Mouse (Mus musculus) hindbrain, embryonic 11.5 days (tissue): ENCODE results near the gene Ascc1. TPM values are rescaled to one million over a fixed set of nuclear protein-coding genes. Genes with fewer than 3 reads are reported as not detected.
"Not testable (repeated sequence)": the region's sequence is repeated elsewhere in the genome, so short reads cannot be mapped to it uniquely, and the experiment has no call there.

ENCODE experiments used
- ATAC-seq: fragments of 200-750 bp; cut with Nextera tagmentation; 2 replicates; pipeline ENCODE4 v1.8.0; 2017; ENCODE audit warnings: mild to moderate bottlenecking, moderate TSS enrichment, moderate library complexity; ENCODE audit not compliant: low FRiP score
- DNase-seq: peaks from one replicate; pipeline ENCODE4 v3.0.0-alpha.2; 2015; ENCODE audit warnings: low spot score
- H3K27ac ChIP-seq: fragments of 300-500 bp; sonication (generic); 2 replicates; pipeline ENCODE4 v1.5.1; 2014; ENCODE audit warnings: mild to moderate bottlenecking, low read depth, low read length
- H3K27me3 ChIP-seq: fragments of 300-500 bp; sonication (generic); 2 replicates; pipeline ENCODE4 v1.6.1; 2014; ENCODE audit warnings: mild to moderate bottlenecking, low read length, moderate library complexity, mixed read lengths; ENCODE audit not compliant: control insufficient read depth, insufficient read depth
- H3K36me3 ChIP-seq: fragments of 300-500 bp; sonication (generic); 2 replicates; pipeline ENCODE4 v1.6.1; 2014; ENCODE audit warnings: mild to moderate bottlenecking, low read length, moderate library complexity, mixed read lengths; ENCODE audit not compliant: control insufficient read depth, insufficient read depth
- H3K4me1 ChIP-seq: fragments of 300-500 bp; sonication (generic); replicated peaks from 2 replicates; pipeline ENCODE4 v1.6.1; 2014; ENCODE audit warnings: low read length, mixed read lengths; ENCODE audit not compliant: control insufficient read depth, insufficient read depth
- H3K4me2 ChIP-seq: fragments of 300-500 bp; sonication (generic); replicated peaks from 2 replicates; pipeline ENCODE4 v1.6.1; 2014; ENCODE audit warnings: mild to moderate bottlenecking, low read depth, low read length
- H3K4me3 ChIP-seq: fragments of 300-500 bp; sonication (generic); 2 replicates; pipeline ENCODE4 v1.5.1; 2014; ENCODE audit warnings: low read depth, low read length
- H3K9ac ChIP-seq: fragments of 300-500 bp; sonication (generic); 2 replicates; pipeline ENCODE4 v1.6.1; 2014; ENCODE audit warnings: low read depth, low read length
- H3K9me3 ChIP-seq: fragments of 300-500 bp; sonication (generic); 2 replicates; pipeline ENCODE4 v1.6.1; 2016; ENCODE audit warnings: low read length; ENCODE audit not compliant: control insufficient read depth
- WGBS: fragments of 180-500 bp; shearing (Covaris S2); extraction: QIAGEN DNeasy Blood & Tissue Kit; methylation state at CpG from one replicate; pipeline ENCODE4 v1.1.7; 2014; 5-methylcytosine and 5-hydroxymethylcytosine counted together
- polyA plus RNA-seq: library from polyadenylated mRNA; unstranded; fragments of >200 nt; fragmentation: Nextera tagmentation; extraction: Ambion mirVana; gene quantifications from 2 replicates; pipeline ENCODE4 v1.2.1, GENCODE M21; 2014

Gene Ascc1
- polyA plus RNA-seq, 1 experiment from 2014 or later: 42.9 TPM

DNA sequence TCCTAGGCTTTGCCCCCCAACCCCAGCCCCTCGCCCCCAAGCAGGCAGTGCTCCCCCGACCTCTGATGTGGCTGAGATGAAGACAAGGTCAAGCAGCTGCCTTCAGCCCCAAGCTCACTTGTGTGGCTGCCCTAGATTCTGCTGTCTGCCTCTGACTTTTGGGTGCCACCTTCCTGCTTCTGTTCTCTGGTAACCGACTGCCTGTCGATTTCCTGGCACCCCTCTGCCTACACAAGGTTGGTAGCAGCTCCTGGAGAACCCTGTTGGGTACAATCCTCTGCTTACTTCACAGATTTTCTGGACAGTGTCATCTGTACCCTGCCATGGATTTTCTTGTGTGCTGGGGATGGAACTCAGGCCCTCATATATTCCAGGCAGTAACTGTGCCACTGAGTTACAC lies 21.3 kb upstream of the Ascc1 start:
- no peak overlapping the region for H3K4me2 ChIP-seq
- H3K36me3 ChIP-seq: no peaks in the 10 kb centered on the region
- ATAC-seq (no peak), DNase-seq (no peak)
- no peaks in the 10 kb centered on the region for H3K27me3 ChIP-seq
- H3K9me3 ChIP-seq: no peaks in the 10 kb centered on the region
- H3K27ac ChIP-seq: no peak overlapping the region
- H3K4me1 ChIP-seq: no peaks in the 10 kb centered on the region
- H3K4me3 ChIP-seq: no peak overlapping the region
- WGBS: 75% methylated on average over 4 of the region's 4 CpGs
- no peak overlapping the region for H3K9ac ChIP-seq

DNA sequence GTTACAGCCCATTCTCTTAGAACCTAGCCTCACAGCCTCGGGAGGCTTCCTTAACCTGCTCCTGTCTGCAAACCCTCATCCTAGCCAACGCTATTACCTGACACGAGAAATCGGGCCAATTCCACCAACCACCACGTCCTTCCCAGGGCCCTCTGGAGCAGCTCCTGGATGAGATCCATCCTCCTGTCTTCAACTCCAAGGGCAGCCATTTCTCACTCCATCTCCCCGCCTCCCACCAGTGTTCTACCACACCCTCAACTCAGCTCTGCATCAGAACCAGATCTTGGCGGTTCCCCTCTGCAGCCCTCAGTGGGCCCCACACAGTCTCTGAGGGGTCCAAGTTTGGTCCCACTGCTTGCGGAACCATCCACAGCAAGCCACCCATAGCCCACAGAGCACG lies 20.8 kb upstream of the Ascc1 start:
- Histone ChIP-seq H3K4me3 (no peak overlapping the region), H3K4me2 (no peak overlapping the region), H3K4me1 (no peaks in the 10 kb centered on the region), H3K36me3 (no peaks in the 10 kb centered on the region), H3K9ac (no peak overlapping the region), H3K9me3 (no peaks in the 10 kb centered on the region), H3K27me3 (no peaks in the 10 kb centered on the region), H3K27ac (no peak overlapping the region)
- ATAC-seq: no peak
- 91% methylated on average over 9 of the region's 9 CpGs for WGBS
- no peak for DNase-seq

DNA sequence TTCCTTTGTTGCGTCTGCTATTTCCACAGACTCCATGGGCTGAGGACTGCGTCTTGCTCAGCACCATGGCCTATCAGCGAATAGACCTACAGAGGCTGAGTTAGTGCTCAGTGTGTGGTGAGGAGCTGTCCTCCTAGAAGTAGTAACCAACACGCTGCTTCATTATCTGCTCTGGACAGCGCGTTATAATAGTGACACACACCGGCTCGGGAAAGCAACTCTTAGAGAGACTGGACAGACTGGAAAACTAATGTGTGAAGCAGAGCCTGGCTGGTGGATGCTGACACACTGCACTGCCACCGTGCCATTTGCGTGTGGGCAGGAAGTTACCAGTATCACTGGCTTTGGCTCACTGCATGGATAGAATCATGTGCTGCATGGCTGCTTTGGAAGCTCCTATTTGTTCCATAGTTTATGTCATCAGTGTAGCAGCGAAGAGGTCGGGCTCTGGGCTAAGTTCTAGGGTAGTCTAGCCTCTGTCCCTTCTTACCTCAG lies 20.2 kb upstream of the Ascc1 start:
- no peak for DNase-seq
- 93% methylated on average over 12 of the region's 12 CpGs for WGBS
- Histone ChIP-seq H3K4me1 (no peaks in the 10 kb centered on the region), H3K36me3 (no peaks in the 10 kb centered on the region), H3K4me3 (no peak overlapping the region), H3K9ac (no peak overlapping the region), H3K27me3 (no peaks in the 10 kb centered on the region), H3K4me2 (no peak overlapping the region), H3K9me3 (no peaks in the 10 kb centered on the region), H3K27ac (no peak overlapping the region)
- no peak for ATAC-seq

DNA sequence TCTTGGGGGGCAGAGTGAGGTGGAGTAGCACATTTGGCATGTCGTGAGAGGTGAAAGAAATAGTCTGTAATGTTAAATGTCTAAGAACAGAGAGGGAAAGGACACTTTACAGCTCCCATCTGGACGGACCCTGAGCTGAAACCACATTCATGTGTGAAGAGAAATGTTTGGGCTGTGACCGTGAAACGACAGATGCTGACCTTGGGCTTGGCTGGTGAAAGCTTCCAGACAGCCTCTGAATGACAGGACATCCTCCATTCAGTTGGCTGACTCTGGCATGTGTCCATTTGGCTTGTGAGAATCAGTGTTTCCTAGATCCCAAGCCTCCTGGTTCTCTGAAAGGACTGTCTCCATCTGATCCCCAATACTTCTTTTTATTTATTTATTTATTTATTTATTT lies 14.6 kb upstream of the Ascc1 start:
- Histone ChIP-seq H3K27me3 (no peaks in the 10 kb centered on the region), H3K4me3 (no peak overlapping the region), H3K27ac (no peak overlapping the region), H3K4me2 (no peak overlapping the region), H3K4me1 (no peaks in the 10 kb centered on the region), H3K9me3 (no peaks in the 10 kb centered on the region), H3K36me3 (no peaks in the 10 kb centered on the region), H3K9ac (no peak overlapping the region)
- ATAC-seq (no peak), DNase-seq (no peak)
- 95% methylated on average over 4 of the region's 4 CpGs for WGBS

DNA sequence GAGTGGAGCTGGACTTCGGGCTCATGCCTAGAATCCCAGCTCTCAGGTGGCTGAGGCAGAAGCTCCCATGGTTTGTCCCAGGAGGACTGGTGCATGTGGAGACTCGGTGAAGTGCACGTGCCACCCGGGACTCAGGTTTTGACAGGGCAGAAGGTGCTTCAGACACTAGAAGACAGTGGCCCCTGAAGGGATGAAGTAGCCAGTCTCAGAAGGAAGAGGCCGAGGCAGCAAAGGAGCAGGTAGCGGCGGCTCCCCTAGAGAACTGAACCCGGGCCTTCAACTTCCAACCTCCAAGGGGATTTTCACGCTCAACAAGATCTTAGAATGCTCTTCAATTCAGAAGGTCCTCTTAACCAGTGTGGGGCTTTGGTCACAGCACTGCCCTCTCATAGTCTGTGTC lies 12.2 kb upstream of the Ascc1 start:
- WGBS: 91% methylated on average over 9 of the region's 9 CpGs
- Histone ChIP-seq H3K27me3 (no peaks in the 10 kb centered on the region), H3K9ac (no peak overlapping the region), H3K4me2 (no peak overlapping the region), H3K36me3 (no peaks in the 10 kb centered on the region), H3K4me1 (no peaks in the 10 kb centered on the region), H3K27ac (no peak overlapping the region), H3K4me3 (no peak overlapping the region), H3K9me3 (no peaks in the 10 kb centered on the region)
- no peak for ATAC-seq
- no peak for DNase-seq

DNA sequence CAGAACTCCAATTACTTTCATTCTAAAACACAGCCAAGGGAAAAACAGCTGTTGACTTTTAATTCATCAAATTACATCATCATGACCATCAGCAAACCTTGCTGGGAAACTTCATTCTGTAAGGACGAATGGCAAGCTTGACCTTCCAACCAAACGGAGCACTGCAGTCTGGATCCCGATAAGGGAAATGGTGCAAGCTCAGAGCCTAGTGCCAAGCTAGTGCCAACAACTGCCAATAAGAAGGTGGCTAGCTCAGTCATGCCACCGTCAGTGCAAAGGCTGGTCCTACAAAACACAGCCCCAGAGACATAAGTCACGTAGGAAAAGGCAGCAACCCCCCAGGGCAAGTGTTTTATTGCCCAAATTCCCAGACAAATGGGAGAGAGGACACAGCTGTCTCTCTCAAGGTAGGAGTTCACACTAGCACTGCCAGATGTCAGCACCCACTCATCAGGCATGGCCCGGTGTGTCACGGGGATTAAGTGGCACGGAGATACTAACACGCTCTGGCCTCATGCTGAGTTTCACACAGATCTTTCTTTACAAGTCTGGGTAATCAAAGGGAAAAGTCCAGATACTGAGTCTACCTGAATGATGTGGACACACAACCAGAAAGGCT lies 11.2 kb upstream of the Ascc1 start:
- H3K4me1 ChIP-seq: no peaks in the 10 kb centered on the region
- no peak overlapping the region for H3K27ac ChIP-seq
- 83% methylated on average over 9 of the region's 9 CpGs for WGBS
- no peak overlapping the region for H3K9ac ChIP-seq
- no peak overlapping the region for H3K4me2 ChIP-seq
- no peak for ATAC-seq
- peaks cover 5% of the 10 kb centered on the region for H3K36me3 ChIP-seq
- no peak overlapping the region for H3K4me3 ChIP-seq
- H3K27me3 ChIP-seq: no peaks in the 10 kb centered on the region
- no peak for DNase-seq
- no peaks in the 10 kb centered on the region for H3K9me3 ChIP-seq

DNA sequence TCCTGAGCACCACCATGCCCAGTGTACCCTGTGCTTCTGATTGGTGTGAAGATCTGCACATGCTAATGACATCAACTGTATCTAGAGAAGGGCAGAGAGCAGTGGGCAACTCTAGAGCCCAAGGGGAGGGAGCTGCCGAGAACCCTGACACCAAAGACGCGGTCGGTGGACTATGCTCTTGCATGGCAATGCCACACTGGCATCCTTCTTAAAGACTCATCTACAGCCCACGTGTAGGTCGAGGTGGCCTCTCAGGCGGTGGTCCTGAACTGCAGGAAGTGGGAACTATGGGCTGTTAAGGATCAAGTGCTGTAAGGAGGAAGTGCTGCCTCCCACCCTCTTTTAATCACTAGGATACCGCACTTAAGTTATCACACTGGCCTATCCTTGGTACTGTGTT lies 10.6 kb upstream of the Ascc1 start:
- H3K9me3 ChIP-seq: no peaks in the 10 kb centered on the region
- DNase-seq (no peak), ATAC-seq (no peak)
- H3K27me3 ChIP-seq: no peaks in the 10 kb centered on the region
- WGBS: 94% methylated on average over 8 of the region's 8 CpGs
- H3K4me2 ChIP-seq: no peak overlapping the region
- H3K27ac ChIP-seq: no peak overlapping the region
- no peak overlapping the region for H3K4me3 ChIP-seq
- peaks cover 5% of the 10 kb centered on the region for H3K36me3 ChIP-seq
- H3K4me1 ChIP-seq: no peaks in the 10 kb centered on the region
- no peak overlapping the region for H3K9ac ChIP-seq

DNA sequence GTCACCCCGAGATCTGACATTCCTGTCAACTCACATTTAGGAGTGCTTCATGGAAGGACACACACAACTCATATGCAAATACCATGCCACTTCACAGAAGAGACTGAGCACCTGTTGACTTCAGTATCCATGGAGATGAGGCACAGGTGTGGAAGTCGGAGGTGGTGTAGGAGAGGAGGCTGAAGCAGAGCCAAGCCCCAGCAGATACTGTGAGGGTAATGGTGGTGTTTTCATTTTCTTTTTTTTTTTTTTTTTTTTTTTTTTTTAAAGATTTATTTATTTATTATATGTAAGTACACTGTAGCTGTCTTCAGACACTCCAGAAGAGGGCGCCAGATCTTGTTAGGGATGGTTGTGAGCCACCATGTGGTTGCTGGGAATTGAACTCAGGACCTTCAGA lies 8.8 kb upstream of the Ascc1 start:
- not testable (repeated sequence) for H3K27ac ChIP-seq, DNase-seq, ATAC-seq, H3K27me3 ChIP-seq, H3K9ac ChIP-seq, H3K36me3 ChIP-seq, H3K9me3 ChIP-seq, H3K4me3 ChIP-seq, H3K4me1 ChIP-seq, H3K4me2 ChIP-seq
- WGBS: 90% methylated on average over 2 of the region's 3 CpGs

DNA sequence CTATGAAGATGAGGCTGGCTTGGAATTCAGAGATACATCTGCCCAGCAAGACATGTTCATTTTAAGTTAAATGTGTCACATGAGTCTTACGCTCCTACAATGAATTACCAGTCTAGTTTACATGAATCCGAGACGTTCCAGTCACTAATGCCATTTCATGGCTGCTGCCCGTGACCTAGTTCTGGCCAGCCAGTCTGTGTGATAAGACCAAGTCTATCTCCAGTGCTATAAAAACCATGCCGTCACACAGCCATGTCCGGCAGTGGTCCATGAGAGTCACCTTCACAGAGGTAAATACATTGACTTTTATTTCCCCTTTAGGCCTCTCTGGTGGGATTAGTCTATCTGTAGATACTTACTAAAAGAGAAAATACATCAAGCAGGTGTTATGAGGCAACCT lies 6.7 kb upstream of the Ascc1 start:
- peaks cover 5% of the 10 kb centered on the region for H3K36me3 ChIP-seq
- ATAC-seq (no peak), DNase-seq (no peak)
- WGBS: 96% methylated on average over 6 of the region's 6 CpGs
- H3K4me3 ChIP-seq: no peak overlapping the region
- H3K4me2 ChIP-seq: no peak overlapping the region
- no peaks in the 10 kb centered on the region for H3K4me1 ChIP-seq
- no peaks in the 10 kb centered on the region for H3K9me3 ChIP-seq
- H3K27me3 ChIP-seq: no peaks in the 10 kb centered on the region
- no peak overlapping the region for H3K9ac ChIP-seq
- H3K27ac ChIP-seq: no peak overlapping the region
